Mouse (Mus musculus) neural tube, embryonic 11.5 days (tissue): ENCODE measurements around the gene Tecrl. TPM values are rescaled to one million over a fixed set of nuclear protein-coding genes. Genes with fewer than 3 reads are reported as not detected.

Experiments
- ATAC-seq: fragments of 200-750 bp; cut with Nextera tagmentation; 2 replicates; pipeline ENCODE4 v1.8.0; 2017; ENCODE audit warnings: moderate number of reproducible peaks, mild to moderate bottlenecking, moderate TSS enrichment, moderate library complexity; ENCODE audit not compliant: insufficient read depth, low FRiP score, low TSS enrichment
- DNase-seq: peaks from one replicate; pipeline ENCODE4 v3.0.0-alpha.2; 2015; ENCODE audit warnings: low spot score
- H3K27ac ChIP-seq: fragments of 300-500 bp; sonication (generic); 2 replicates; pipeline ENCODE4 v1.5.1; 2014; ENCODE audit warnings: low read depth, mild to moderate bottlenecking, low read length
- H3K27me3 ChIP-seq: fragments of 300-500 bp; sonication (generic); 2 replicates; pipeline ENCODE4 v1.6.1; 2014; ENCODE audit warnings: mild to moderate bottlenecking, low read length, mixed read lengths; ENCODE audit not compliant: control insufficient read depth, insufficient read depth
- H3K36me3 ChIP-seq: fragments of 300-500 bp; sonication (generic); 2 replicates; pipeline ENCODE4 v1.6.1; 2014; ENCODE audit warnings: mild to moderate bottlenecking, low read length, moderate library complexity, mixed read lengths; ENCODE audit not compliant: control insufficient read depth, insufficient read depth
- H3K4me1 ChIP-seq: fragments of 300-500 bp; sonication (generic); 2 replicates; pipeline ENCODE4 v1.6.1; 2014; ENCODE audit warnings: low read length, mixed read lengths; ENCODE audit not compliant: control insufficient read depth, insufficient read depth
- H3K4me2 ChIP-seq: fragments of 300-500 bp; sonication (generic); 2 replicates; pipeline ENCODE4 v1.6.1; 2014; ENCODE audit warnings: low read depth, mild to moderate bottlenecking, moderate library complexity
- H3K4me3 ChIP-seq: fragments of 300-500 bp; sonication (generic); 2 replicates; pipeline ENCODE4 v1.5.1; 2014; ENCODE audit warnings: low read depth, low read length
- H3K9ac ChIP-seq: fragments of 300-500 bp; sonication (generic); 2 replicates; pipeline ENCODE4 v1.6.1; 2014; ENCODE audit warnings: mild to moderate bottlenecking, low read length
- H3K9me3 ChIP-seq: fragments of 300-500 bp; sonication (generic); 2 replicates; pipeline ENCODE4 v1.6.1; 2016; ENCODE audit warnings: low read length; ENCODE audit not compliant: control insufficient read depth
- WGBS: fragments of 180-500 bp; shearing (Covaris S2); extraction: QIAGEN DNeasy Blood & Tissue Kit; methylation state at CpG from one replicate; pipeline ENCODE4 v1.1.7; 2014; 5-methylcytosine and 5-hydroxymethylcytosine counted together
- polyA plus RNA-seq: library from polyadenylated mRNA; unstranded; fragments of >200 nt; fragmentation: Nextera tagmentation; extraction: Ambion mirVana; gene quantifications from 2 replicates; pipeline ENCODE4 v1.2.1, GENCODE M21; 2014

Gene Tecrl
- polyA plus RNA-seq: 0.85 and 1.4 TPM in 2 replicates

DNA sequence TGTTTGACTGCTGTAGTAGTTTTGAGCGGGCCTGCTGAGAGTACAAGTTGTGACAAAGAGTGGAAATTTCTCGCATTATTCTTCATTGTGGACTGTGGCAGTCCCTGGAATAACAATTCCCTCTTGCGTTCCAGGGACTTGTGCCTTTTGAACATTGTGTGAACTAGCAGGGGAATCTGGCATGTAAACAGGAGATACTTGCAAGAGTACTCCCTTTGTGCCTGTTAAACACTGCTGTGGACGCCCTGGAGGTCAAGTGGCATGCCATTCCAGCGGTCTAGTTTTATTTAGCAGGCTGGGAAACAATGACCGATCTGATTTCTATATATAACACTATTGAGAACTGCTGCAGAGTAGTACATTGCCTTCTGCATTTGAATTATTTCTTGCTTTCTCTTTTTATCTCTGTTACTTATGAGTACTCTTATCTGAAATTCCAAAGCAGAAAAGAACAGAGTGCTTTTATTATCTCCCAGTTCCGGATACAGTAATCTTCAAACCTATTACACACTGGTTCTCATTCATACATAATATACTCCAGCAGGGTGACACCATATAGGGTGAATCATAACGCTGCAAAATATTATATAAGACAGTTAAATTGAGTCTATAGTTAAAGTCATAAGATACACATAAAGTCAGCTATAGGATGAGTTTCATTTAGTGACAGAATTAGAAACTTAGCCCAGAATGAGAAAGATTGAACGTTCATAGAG lies at the start of gene Tecrl:
TSS of gene Tecrl (minus strand) at position 350 of the 716 bp plus-strand sequence.
- H3K4me3 ChIP-seq: no peak within 1 kb of the TSS
- 42% methylated on average over 9 of the region's 9 CpGs for WGBS
- H3K9me3 ChIP-seq: no peaks in the 10 kb centered on the region

DNA sequence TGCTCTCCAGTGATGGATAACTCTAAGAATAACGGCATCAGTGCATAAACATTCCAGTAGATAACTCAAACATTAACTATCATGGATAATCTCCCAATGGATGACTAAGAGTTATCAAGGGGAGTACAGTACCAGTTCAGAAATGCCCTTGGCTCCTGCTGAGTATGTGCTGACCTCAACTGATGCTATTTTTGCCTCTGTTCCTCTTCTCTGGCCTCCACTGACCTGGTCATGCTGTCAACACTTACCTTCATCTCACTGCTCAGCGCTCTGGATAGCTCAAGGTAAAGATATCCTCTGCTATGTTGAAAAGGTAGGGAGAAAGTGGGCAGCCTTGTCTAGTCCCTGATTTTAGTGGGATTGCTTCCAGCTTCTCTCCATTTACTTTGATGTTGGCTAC lies 30.0 kb upstream of the Tecrl start:
- Histone ChIP-seq H3K36me3 (no peaks in the 10 kb centered on the region), H3K27me3 (no peaks in the 10 kb centered on the region), H3K4me3 (no peak overlapping the region), H3K4me2 (no peak overlapping the region), H3K9me3 (no peaks in the 10 kb centered on the region), H3K9ac (no peak overlapping the region), H3K4me1 (no peaks in the 10 kb centered on the region), H3K27ac (no peak overlapping the region)
- DNase-seq (no peak), ATAC-seq (no peak)
- 85% methylated on average over 2 of the region's 2 CpGs for WGBS

More for the DNA sequence above, at the start of gene Tecrl:
- peak; percentile 15 for DNase-seq
- H3K36me3 ChIP-seq: no peaks in the 10 kb centered on the region
- H3K4me1 ChIP-seq: no peaks in the 10 kb centered on the region; the same call in 1 of the 2 replicates
- no peak within 1 kb of the TSS for H3K27ac ChIP-seq
- H3K27me3 ChIP-seq: no peaks in the 10 kb centered on the region
- no peak within 1 kb of the TSS for H3K9ac ChIP-seq
- H3K4me2 ChIP-seq: no peak within 1 kb of the TSS
- ATAC-seq: no peak

DNA sequence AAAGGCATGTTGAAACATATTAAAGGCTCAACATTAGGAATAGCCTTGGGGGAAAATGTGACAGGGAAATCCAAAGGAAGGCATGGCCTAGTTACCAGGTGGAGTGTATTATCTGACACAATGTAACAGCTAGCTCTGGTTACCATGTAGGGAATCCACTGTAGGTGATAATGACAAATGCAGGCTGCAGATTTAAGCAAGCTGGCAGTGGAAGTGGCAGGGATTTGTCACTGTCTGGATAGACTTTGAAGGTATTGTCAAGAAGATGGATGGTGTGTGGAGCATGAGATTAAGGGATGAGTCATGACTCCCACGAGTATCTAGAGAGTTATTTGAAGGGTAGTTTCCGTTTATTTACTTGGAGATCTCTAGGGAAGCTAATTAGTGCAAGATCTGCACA lies 3.4 kb downstream of the Tecrl start:
- 28% methylated on average over 2 of the region's 2 CpGs for WGBS
- Histone ChIP-seq H3K9me3 (no peaks in the 10 kb centered on the region), H3K4me1 (no peaks in the 10 kb centered on the region; the same call in 1 of the 2 replicates), H3K27me3 (no peaks in the 10 kb centered on the region), H3K27ac (no peak overlapping the region), H3K9ac (no peak overlapping the region), H3K4me2 (no peak overlapping the region), H3K4me3 (no peak overlapping the region), H3K36me3 (no peaks in the 10 kb centered on the region)
- DNase-seq (no peak), ATAC-seq (no peak)

DNA sequence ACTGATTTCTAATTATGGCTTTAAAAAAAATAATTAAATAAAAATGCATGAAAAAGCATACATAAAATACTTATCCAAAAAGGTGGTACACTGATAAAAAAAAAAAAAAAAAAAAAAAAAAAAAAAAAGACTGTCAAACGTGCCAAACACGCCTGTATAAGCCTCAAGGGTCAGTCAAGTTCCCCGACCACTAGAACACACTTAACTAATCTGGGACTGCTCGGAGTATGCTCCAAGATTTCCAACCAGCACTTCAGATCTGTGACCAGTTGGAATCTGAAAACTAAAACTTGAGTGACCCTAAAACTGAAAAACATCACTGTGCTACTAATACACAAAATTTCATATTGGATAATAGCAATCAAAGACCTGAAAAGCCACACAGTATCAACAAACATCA lies 15.9 kb downstream of the Tecrl start:
- no peak overlapping the region for H3K4me3 ChIP-seq
- H3K4me1 ChIP-seq: no peaks in the 10 kb centered on the region
- no peak overlapping the region for H3K4me2 ChIP-seq
- DNase-seq (no peak), ATAC-seq (no peak)
- WGBS: 82% methylated on average over 4 of the region's 4 CpGs
- H3K27me3 ChIP-seq: no peaks in the 10 kb centered on the region
- no peak overlapping the region for H3K9ac ChIP-seq
- no peak overlapping the region for H3K27ac ChIP-seq
- no peaks in the 10 kb centered on the region for H3K36me3 ChIP-seq
- H3K9me3 ChIP-seq: no peaks in the 10 kb centered on the region

DNA sequence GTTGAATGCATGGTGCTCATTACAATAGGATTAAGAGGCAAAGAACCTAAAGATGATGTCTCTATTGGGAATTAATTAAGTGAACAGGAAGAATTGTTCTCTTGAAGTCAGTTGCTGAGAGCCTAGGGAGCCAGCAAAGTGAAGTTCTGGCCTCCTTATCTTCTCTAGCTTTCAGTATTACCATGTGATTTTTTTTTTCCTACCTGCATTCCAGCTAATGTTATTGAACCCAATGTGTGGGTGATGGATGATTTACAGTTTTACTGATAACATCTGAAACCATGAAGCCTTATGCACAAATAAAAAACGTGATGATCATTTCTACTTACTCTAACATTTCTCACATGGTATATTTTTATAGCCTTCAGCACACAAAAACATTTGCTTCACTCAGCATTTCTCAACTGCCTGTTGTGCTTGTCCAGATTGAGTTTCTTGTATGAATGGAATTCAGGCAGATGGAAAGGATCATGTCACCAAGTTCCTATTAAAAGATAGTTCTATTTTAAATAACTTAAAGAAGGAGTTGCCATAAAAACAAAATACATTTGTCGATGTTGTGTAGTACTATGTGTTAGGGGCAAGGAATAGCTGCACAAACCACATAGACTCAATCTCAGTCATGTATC lies 87.7 kb downstream of the Tecrl start:
- no peak for DNase-seq
- H3K4me1 ChIP-seq: no peaks in the 10 kb centered on the region
- H3K27me3 ChIP-seq: no peaks in the 10 kb centered on the region
- no peak overlapping the region for H3K4me2 ChIP-seq
- H3K36me3 ChIP-seq: no peaks in the 10 kb centered on the region
- H3K4me3 ChIP-seq: no peak overlapping the region
- no peak overlapping the region for H3K9ac ChIP-seq
- ATAC-seq: no peak
- no peak overlapping the region for H3K27ac ChIP-seq
- H3K9me3 ChIP-seq: no peaks in the 10 kb centered on the region
- 82% methylated on average over 2 of the region's 2 CpGs for WGBS

DNA sequence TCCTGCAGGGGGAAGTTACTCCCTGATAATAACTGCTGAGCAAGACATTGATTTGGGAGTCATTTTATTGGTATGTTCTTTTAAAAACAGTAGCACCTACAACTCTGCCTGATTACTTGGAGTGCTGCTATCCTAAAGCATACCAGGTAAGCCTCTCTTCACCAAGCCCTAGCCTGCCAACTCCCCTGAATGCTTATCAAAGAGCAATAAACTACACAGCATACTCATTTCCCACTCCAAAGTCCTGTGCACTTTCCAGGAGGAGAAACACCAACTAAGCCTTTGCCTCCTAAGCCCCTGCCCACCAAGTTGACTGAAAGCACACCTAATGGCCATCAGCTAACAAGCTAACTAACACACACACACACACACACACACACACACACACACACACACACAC lies 94.9 kb downstream of the Tecrl start:
- no peaks in the 10 kb centered on the region for H3K4me1 ChIP-seq
- no peak overlapping the region for H3K4me3 ChIP-seq
- no peaks in the 10 kb centered on the region for H3K9me3 ChIP-seq
- no peak for ATAC-seq
- no peaks in the 10 kb centered on the region for H3K27me3 ChIP-seq
- no peaks in the 10 kb centered on the region for H3K36me3 ChIP-seq
- DNase-seq: no peak
- H3K9ac ChIP-seq: no peak overlapping the region
- H3K27ac ChIP-seq: no peak overlapping the region
- no peak overlapping the region for H3K4me2 ChIP-seq

DNA sequence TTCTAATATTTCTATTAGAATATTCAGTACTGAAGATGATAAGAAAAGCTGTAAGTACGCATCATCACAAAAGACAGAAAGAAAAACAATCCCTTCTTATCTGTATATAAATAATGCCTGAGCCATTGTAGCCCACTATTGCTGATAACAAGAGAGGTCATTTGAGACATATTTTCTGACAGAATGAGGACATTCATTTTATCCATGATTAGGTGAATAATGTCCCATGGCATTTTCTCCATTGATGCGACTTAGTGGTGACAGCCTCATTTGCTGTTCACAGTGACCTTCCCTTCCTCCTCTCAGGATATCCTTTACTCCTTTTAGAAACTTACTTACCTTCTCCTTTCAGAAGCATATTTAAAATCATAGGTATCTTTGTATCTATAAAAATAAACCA lies 100.9 kb downstream of the Tecrl start:
- Histone ChIP-seq H3K9ac (no peak overlapping the region), H3K27me3 (no peaks in the 10 kb centered on the region), H3K9me3 (no peaks in the 10 kb centered on the region), H3K4me2 (no peak overlapping the region), H3K4me1 (no peaks in the 10 kb centered on the region), H3K4me3 (no peak overlapping the region), H3K27ac (no peak overlapping the region), H3K36me3 (no peaks in the 10 kb centered on the region)
- DNase-seq (no peak), ATAC-seq (no peak)
- 84% methylated on average over 2 of the region's 2 CpGs for WGBS

DNA sequence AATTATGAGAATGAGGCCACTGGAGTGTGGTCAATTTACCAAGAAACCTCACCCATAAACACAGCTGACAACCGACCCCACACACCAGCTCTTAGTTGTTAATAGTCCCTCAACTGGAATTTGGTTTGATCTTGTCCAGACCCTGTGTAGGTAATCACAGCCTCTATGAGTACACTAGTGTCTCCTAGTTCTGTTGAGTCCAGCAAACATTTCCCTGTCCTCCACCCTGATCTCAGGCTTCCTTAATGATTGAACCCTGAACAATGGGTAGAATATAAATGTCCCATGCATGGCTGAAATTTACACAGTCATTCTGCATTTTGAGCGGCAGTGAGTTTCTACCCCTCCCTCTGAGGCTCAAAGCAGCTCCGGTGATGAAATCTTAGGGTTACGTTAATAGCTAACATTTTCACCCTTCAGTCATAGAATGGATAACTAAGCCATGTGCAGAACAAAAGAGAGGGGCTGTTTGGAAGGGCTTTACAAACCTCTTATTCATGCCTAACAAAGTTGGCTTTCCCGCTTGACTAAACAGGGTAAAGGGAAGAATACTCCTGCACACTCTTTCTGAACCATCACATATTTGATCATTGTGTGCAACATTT lies 116.0 kb downstream of the Tecrl start:
- Histone ChIP-seq H3K27ac (no peak overlapping the region), H3K4me3 (no peak overlapping the region), H3K4me2 (no peak overlapping the region), H3K4me1 (no peaks in the 10 kb centered on the region), H3K36me3 (no peaks in the 10 kb centered on the region), H3K9ac (no peak overlapping the region), H3K9me3 (no peaks in the 10 kb centered on the region), H3K27me3 (no peaks in the 10 kb centered on the region)
- peak; percentile 55; the same call in 1 of the 2 replicates for ATAC-seq
- 40% methylated on average over 5 of the region's 5 CpGs for WGBS
- no peak for DNase-seq
